Mouse (Mus musculus) liver, postnatal 0 days (tissue): Measurements from ENCODE around the gene Pyroxd2.

Source experiments
- CTCF ChIP-seq: sonication (generic); IDR thresholded peaks from 2 replicates; pipeline ENCODE4 v1.5.1; 2016; ENCODE audit warnings: antibody characterized with exemption, low read depth
- EP300 ChIP-seq: IDR thresholded peaks from 2 replicates; pipeline ENCODE4 v1.6.1; 2016; ENCODE audit warnings: antibody characterized with exemption, low read depth, mild to moderate bottlenecking

GRCm38 (mm10) chr19:42717668-42718067 is 34.9 kb downstream of the Pyroxd2 start:
- TF ChIP-seq EP300 (no peak), CTCF (no peak)
